In the genomic region with DNA sequence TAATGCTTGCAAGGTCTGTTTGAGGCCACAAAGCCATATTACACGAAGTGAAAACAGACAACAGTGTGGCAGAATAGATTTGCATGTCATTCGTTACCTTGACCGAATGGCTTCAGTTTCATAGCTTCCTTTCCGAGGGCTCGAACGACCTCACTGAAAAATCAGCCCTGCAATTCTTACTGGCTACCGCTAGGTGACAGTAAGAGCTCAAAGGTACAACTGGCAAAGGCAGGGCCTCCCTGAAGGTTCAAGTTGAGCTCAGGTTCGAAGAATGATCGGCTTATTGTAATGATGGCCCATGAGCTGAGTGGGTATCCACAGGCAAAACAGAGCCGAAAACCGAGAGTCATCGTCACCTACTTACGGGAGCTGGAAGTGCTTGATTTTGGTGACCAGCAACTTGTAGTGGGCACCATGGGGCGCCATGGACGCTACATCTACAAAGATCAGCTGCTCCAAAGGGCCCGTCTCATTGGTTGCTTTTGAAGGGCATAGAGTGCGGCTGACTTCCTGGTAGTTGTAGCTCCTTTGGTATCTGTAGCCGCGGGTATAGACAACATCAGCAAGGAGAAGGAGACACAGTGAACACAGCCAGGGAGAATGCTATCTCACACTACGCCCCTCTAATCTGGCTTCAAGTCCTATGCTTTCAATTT, we compare ENCODE assay signal across 10 mouse cellular contexts. TPM values are rescaled to one million over a fixed set of nuclear protein-coding genes. Genes with fewer than 3 reads are reported as not detected.
DNase-seq lines count a peak whose midpoint lies in the region; TF ChIP-seq lines count a peak whose summit lies in the region.
"Had no signal": no experiment of that assay in that cellular context is flagged by ENCODE, and none has a peak within 500 bp of the region (broad histone marks: within the 10 kb centered on the region; RNA-seq: fewer than 3 reads in every experiment).

No protein-coding gene starts in this region.

- no peaks in the 10 kb centered on the region for H3K27me3 ChIP-seq in testis, adult 2 months (ENCODE audit: control insufficient read depth, insufficient read depth, low read length)
- H3K27me3 ChIP-seq: neural tube, embryonic 13.5 days had no signal

- H3K4me3 ChIP-seq in gastrocnemius, adult 2 months = no peak overlapping the region
- peak overlapping the region; percentile 43 for H3K4me3 ChIP-seq in testis, adult 2 months (ENCODE audit: control insufficient read depth, low read depth, low read length)
- H3K4me3 ChIP-seq: hindbrain, embryonic 10.5 days; neural tube, embryonic 13.5 days had no signal

- TF ChIP-seq POLR2A in testis, adult 2 months (IDR thresholded peaks at IDR 0.05; ENCODE audit: control insufficient read depth, low read depth, low read length) = no peak

- peaks cover 3% of the 10 kb centered on the region; the same call in 1 of the 2 replicates for H3K4me1 ChIP-seq in testis, adult 2 months (ENCODE audit: control insufficient read depth, insufficient read depth, low read length)
- H3K4me1 ChIP-seq: hindbrain, embryonic 10.5 days had no signal

- no peaks in the 10 kb centered on the region for H3K36me3 ChIP-seq in testis, adult 2 months (ENCODE audit: control insufficient read depth, insufficient read depth, low read length)
- H3K36me3 ChIP-seq: hindbrain, embryonic 10.5 days; neural tube, embryonic 13.5 days had no signal

- no peak for DNase-seq in gastrocnemius, adult 2 months
- no peak for DNase-seq in gastrocnemius, postnatal 14 days
- DNase-seq in testis, postnatal 14 days (ENCODE audit: low spot score) = no peak
- DNase-seq in embryo, embryonic 11 days = peak; percentile 37
- DNase-seq in yolk sac, embryonic 10.5 days (ENCODE audit: low spot score) = peak; percentile 26
- DNase-seq in layer of hippocampus, adult 9-10 months (ENCODE audit: low spot score) = no peak
- DNase-seq in left cerebral cortex, adult 8-10 months (ENCODE audit: low spot score in 2 of 2) = no peak

- no peak overlapping the region for H3K27ac ChIP-seq in gastrocnemius, adult 2 months
- no peak overlapping the region for H3K27ac ChIP-seq in testis, adult 2 months (ENCODE audit: control insufficient read depth, insufficient read depth, low read depth, low read length)
- H3K27ac ChIP-seq: hindbrain, embryonic 10.5 days; neural tube, embryonic 13.5 days had no signal

- TF ChIP-seq CTCF in gastrocnemius, adult 2 months (IDR thresholded peaks at IDR 0.05) = peak; percentile 61
- peak; percentile 55 for TF ChIP-seq CTCF in testis, adult 2 months (IDR thresholded peaks at IDR 0.05; ENCODE audit: control insufficient read depth, insufficient read depth, insufficient replicate concordance, low read depth, low read length)

- intact Hi-C loops in gastrocnemius, adult 2 months (cut with DNase I) = loop anchor here (2.0 kb wide), 1 partner anchor 63 kb away; no protein-coding TSS in a partner anchor
- intact Hi-C loops in gastrocnemius, postnatal 14 days (cut with DNase I; ENCODE audit: low total_unique reads) = loop anchor here (10.0 kb wide), 1 partner anchor 65 kb away; no protein-coding TSS in a partner anchor

RNA-seq across cellular contexts. Expression of gene Sidt1, which starts 33.4 kb away (rescaled TPM):
- under 1 TPM; 0.08 to 0.11 TPM for total RNA-seq in gastrocnemius, adult 2 months (2021)
- total RNA-seq in gastrocnemius, postnatal 14 days (2021) = under 1 TPM; 0.07 to 0.35 TPM
- polyA plus RNA-seq in testis, adult 2 months (2012; rRNA removed) = 0.15 and 0.32 TPM in 2 replicates
- 10 to 100 TPM; 30.7 to 36.5 (median 32.2) TPM for total RNA-seq in left cerebral cortex, adult 8-10 months (2022)

RNA-seq across cellular contexts. Expression of gene Spice1, which starts 47.4 kb away (rescaled TPM):
- total RNA-seq in gastrocnemius, adult 2 months (2021) = 1 to 10 TPM; 6.6 to 7.7 TPM
- total RNA-seq in gastrocnemius, postnatal 14 days (2021) = 1 to 10 TPM; 4.8 to 6.2 TPM
- 12.4 and 12.8 TPM in 2 replicates for polyA plus RNA-seq in testis, adult 2 months (2012; rRNA removed)
- 10 to 100 TPM; 16.4 to 20.2 (median 18.3) TPM for total RNA-seq in left cerebral cortex, adult 8-10 months (2022)

Comparison
In these comparisons a context has a peak if more than half of its experiments do, and no peak if none do; other contexts are left out.
1. DNase-seq: peak in embryo, embryonic 11 days (single experiment) and yolk sac, embryonic 10.5 days (single experiment); none in gastrocnemius, adult 2 months (single experiment), gastrocnemius, postnatal 14 days (single experiment), testis, postnatal 14 days (single experiment), layer of hippocampus, adult 9-10 months (single experiment) and left cerebral cortex, adult 8-10 months (0 of 2).
2. RNA of gene Sidt1, which starts 33.4 kb away (total RNA-seq): 30.7 to 36.5 TPM in left cerebral cortex, adult 8-10 months; 0.07 to 0.35 TPM in gastrocnemius, postnatal 14 days and 0.08 to 0.11 TPM in gastrocnemius, adult 2 months; every median in the first group is over 10 times any median in the second.